Mouse (Mus musculus) forebrain, embryonic 16.5 days (tissue): ENCODE results near the gene Efcab10. TPM values are rescaled to one million over a fixed set of nuclear protein-coding genes. Genes with fewer than 3 reads are reported as not detected.

ENCODE experiments used
- ATAC-seq: fragments of 200-750 bp; cut with Nextera tagmentation; 2 replicates; pipeline ENCODE4 v1.8.0; 2017; ENCODE audit warnings: mild to moderate bottlenecking, moderate library complexity
- H3K27ac ChIP-seq: fragments of 300-500 bp; sonication (generic); 2 replicates; pipeline ENCODE4 v1.5.1; 2014; ENCODE audit warnings: low read length, control low read depth
- H3K27me3 ChIP-seq: fragments of 300-500 bp; sonication (generic); replicated peaks from 2 replicates; pipeline ENCODE4 v1.6.1; 2014; ENCODE audit warnings: low read length; ENCODE audit not compliant: control insufficient read depth, insufficient read depth
- H3K36me3 ChIP-seq: fragments of 300-500 bp; sonication (generic); 2 replicates; pipeline ENCODE4 v1.6.1; 2014; ENCODE audit not compliant: control insufficient read depth, insufficient read depth
- H3K4me1 ChIP-seq: fragments of 300-500 bp; sonication (generic); replicated peaks from 2 replicates; pipeline ENCODE4 v1.6.1; 2014; ENCODE audit warnings: low read length; ENCODE audit not compliant: control insufficient read depth, insufficient read depth
- H3K4me2 ChIP-seq: fragments of 300-500 bp; sonication (generic); 2 replicates; pipeline ENCODE4 v1.6.1; 2014; ENCODE audit warnings: mild to moderate bottlenecking, low read length, control low read depth
- H3K4me3 ChIP-seq: fragments of 300-500 bp; sonication (generic); replicated peaks from 2 replicates; pipeline ENCODE4 v1.5.1; 2014; ENCODE audit warnings: mild to moderate bottlenecking, low read length, control low read depth
- H3K9ac ChIP-seq: fragments of 300-500 bp; sonication (generic); replicated peaks from 2 replicates; pipeline ENCODE4 v1.6.1; 2014; ENCODE audit warnings: low read depth, low read length, control low read depth
- H3K9me3 ChIP-seq: fragments of 300-500 bp; sonication (generic); 2 replicates; pipeline ENCODE4 v1.6.1; 2016; ENCODE audit warnings: low read length; ENCODE audit not compliant: control insufficient read depth
- WGBS: fragments of 180-500 bp; shearing (Covaris S2); extraction: QIAGEN DNeasy Blood & Tissue Kit; methylation state at CpG from one replicate; pipeline ENCODE4 v1.1.7; 2014; 5-methylcytosine and 5-hydroxymethylcytosine counted together
- polyA plus RNA-seq: library from polyadenylated mRNA; unstranded; fragments of >200 nt; fragmentation: Nextera tagmentation; extraction: Ambion mirVana; gene quantifications from 2 replicates; pipeline ENCODE4 v1.2.1, GENCODE M21; 2015

The Efcab10 gene
- 2.0 and 2.1 TPM in 2 replicates for polyA plus RNA-seq

DNA sequence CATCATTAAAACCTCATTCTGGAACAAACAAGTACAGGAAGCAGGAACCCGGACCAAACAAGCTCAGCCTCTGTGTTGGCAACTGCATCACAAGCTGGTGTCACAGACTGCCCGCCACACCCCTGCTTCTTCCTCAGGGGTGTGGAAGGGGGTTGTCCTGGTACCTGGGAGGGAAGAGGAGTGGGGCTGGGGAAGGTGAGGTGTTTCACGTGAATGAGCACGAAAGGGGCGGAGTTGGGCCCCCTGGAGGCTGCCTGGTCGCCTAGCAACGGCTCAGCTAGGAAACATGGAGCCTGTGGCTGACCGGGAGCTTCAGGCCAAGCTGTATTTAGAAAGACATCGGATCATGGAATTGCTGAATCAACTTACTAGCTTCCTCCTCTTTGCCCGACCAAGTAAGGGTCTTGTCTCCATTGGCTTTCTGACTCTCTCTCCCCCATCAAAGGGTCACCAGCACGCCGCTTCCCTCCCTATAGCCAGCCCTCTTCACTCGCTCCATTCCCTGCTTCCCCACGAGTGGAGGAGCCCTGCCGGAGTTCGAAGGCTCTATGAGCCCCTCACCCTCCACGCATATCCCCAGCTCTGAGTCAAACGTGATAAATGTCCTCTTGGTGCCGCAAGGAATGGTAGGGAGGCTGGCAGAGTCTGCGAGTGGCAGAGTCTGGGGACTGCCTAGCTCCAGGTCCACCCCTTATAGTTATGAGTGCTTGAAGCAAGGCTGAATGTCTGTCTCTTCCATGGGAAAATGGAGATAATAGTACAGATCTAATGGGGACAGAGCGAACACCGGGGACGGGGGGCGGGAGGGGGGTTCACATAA, at the start of gene Efcab10:
Efcab10 (plus strand) TSS at position 51 of the 820 bp plus-strand sequence.
- Histone ChIP-seq H3K27me3 (no peaks in the 10 kb centered on the region), H3K9ac (peak within 1 kb of the TSS; percentile 54), H3K4me1 (peaks cover 8% of the 10 kb centered on the region; the same call in 1 of the 2 replicates), H3K36me3 (no peaks in the 10 kb centered on the region), H3K4me3 (peak within 1 kb of the TSS; percentile 37), H3K27ac (no peak within 1 kb of the TSS), H3K9me3 (no peaks in the 10 kb centered on the region), H3K4me2 (peak within 1 kb of the TSS; percentile 54)
- 7% methylated on average over 24 of the region's 24 CpGs for WGBS
- peak; percentile 75 for ATAC-seq

DNA sequence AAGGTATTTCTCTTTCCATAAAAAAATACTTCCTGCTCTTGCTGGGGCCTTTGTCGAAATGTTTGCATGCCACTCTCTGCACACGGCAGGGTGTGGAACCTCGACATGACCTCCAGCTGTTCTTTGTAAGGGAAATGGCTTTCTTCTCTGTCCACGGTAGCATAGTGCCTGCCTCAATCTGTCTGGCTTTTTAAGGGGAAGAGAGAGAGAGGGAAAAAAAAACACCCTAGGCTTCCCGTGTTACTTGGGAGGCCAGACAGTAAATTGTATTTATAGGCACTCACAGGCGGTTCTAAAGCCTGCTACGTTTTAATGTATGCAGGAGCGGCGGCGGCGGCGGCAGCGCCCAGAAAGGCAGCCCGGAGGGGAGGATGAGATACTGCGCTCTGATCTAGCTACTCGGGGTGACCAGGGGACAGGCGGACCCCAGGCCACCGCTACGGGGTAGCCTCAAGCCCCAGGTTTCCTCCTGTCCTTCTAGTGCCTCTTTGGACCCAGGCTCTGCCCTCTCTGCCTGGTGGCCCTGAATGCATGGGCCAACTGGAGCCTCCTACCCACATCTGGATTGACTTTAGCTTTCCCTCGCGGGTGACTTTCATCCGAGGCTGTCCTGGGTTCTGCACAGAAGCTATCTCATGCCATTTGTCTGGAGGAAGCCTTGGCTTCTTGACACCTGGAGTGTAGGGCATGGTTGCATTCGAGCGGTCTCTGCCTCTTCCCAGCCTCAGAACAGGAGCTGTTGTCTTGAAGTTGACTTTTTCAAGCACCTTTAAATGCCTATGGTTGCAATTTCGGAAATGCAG, 49.5 kb upstream of the Efcab10 start:
- Histone ChIP-seq H3K4me1 (peaks cover 36% of the 10 kb centered on the region), H3K4me3 (no peak overlapping the region), H3K9me3 (no peaks in the 10 kb centered on the region), H3K27me3 (no peaks in the 10 kb centered on the region), H3K4me2 (peak overlapping the region; percentile 41), H3K9ac (peak overlapping the region; percentile 55), H3K36me3 (no peaks in the 10 kb centered on the region; the same call in 1 of the 2 replicates), H3K27ac (peak overlapping the region; percentile 16; the same call in 1 of the 2 replicates)
- 14% methylated on average over 25 of the region's 25 CpGs for WGBS
- peak; percentile 27; the same call in 1 of the 2 replicates for ATAC-seq

DNA sequence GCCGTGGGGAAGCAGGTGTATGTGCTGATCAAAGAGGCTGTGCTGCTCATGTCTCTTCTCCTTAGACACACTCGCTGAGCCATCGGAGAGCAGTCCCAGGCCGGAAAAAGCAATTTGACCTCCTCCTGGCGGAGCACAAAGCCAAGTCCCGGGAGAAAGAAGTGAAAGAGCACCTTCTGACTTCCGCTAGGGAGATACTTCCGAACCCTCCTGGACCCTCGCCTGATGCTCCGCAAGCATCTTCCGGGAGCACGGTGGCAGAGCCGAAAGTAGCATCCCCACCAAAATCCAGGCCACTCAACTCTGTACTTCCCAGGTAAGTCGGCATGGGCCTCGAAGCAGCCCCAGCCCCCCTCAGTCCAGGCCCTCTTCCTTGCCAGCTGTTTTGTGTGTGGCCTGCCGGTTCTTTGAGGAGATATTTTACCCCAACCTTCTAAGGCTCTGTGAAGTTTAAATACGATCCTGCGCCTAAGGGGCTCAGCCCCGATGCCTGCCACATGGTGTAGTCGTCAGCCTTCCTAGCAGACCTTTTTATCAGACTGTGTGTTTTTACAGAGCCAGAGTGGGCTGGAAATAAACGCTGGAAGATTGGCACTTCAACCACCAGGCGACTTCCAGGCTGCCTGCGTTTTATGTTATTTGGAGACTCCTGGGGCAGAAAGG, 48.8 kb upstream of the Efcab10 start:
- Histone ChIP-seq H3K36me3 (no peaks in the 10 kb centered on the region; the same call in 1 of the 2 replicates), H3K27me3 (no peaks in the 10 kb centered on the region), H3K4me3 (no peak overlapping the region; the same call in 1 of the 2 replicates), H3K4me1 (peaks cover 29% of the 10 kb centered on the region), H3K9ac (peak overlapping the region; percentile 55), H3K4me2 (peak overlapping the region; percentile 41; the same call in 1 of the 2 replicates), H3K9me3 (no peaks in the 10 kb centered on the region), H3K27ac (no peak overlapping the region)
- 42% methylated on average over 23 of the region's 23 CpGs for WGBS
- ATAC-seq, result no peak

DNA sequence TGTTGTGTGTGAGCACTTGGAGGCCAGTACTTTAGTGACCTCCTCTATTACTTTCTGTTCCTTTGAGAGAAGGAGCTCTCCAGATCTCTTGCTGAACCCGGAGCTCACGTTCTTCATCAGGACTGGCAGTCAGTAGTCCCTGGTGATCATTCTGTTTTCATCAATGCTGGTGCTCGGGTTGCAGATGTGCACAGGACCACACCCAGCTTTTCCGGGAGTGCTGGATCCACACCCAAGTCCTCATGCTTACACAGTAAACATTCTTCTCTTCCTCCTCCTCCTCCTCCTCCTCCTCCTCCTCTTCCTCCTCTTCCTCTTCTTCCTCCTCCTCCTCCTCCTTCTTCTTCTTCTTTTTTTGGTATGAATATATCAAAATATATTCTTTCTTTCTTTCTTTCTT, 42.0 kb upstream of the Efcab10 start:
- WGBS, result 88% methylated on average over 4 of the region's 4 CpGs

DNA sequence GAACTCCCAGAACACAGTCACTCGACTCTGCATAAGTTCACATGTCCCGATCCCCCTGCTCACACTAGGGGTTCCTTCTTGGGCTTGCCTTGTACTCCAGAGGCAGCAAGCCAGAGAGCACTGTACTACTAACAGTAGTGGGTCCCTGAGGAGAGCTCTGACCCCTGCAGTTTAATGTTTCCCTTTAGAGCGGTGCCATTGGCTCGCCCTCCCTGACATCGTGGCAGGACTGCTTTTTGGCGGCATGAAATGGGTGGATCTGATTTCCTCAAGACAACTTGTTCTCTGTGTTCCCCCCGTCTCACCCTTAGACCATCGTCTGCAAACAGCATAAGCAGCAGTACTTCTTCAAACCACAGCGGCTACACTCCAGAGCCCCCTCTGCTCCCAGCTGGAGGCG, 36.3 kb upstream of the Efcab10 start:
- H3K36me3 ChIP-seq, result no peaks in the 10 kb centered on the region
- no peak for ATAC-seq
- no peak overlapping the region for H3K27ac ChIP-seq
- no peak overlapping the region for H3K4me2 ChIP-seq
- H3K27me3 ChIP-seq, result no peaks in the 10 kb centered on the region
- WGBS, result 93% methylated on average over 10 of the region's 10 CpGs
- H3K4me1 ChIP-seq, result peaks cover 12% of the 10 kb centered on the region
- H3K9ac ChIP-seq, result no peak overlapping the region
- no peaks in the 10 kb centered on the region for H3K9me3 ChIP-seq
- H3K4me3 ChIP-seq, result no peak overlapping the region

More for the DNA sequence above, 42.0 kb upstream of the Efcab10 start:
- H3K27ac ChIP-seq, result no peak overlapping the region
- no peaks in the 10 kb centered on the region for H3K27me3 ChIP-seq
- H3K9ac ChIP-seq, result no peak overlapping the region
- no peak overlapping the region for H3K4me2 ChIP-seq
- ATAC-seq, result no peak
- H3K36me3 ChIP-seq, result no peaks in the 10 kb centered on the region; the same call in 1 of the 2 replicates
- no peaks in the 10 kb centered on the region for H3K9me3 ChIP-seq
- H3K4me3 ChIP-seq, result no peak overlapping the region
- H3K4me1 ChIP-seq, result no peaks in the 10 kb centered on the region

DNA sequence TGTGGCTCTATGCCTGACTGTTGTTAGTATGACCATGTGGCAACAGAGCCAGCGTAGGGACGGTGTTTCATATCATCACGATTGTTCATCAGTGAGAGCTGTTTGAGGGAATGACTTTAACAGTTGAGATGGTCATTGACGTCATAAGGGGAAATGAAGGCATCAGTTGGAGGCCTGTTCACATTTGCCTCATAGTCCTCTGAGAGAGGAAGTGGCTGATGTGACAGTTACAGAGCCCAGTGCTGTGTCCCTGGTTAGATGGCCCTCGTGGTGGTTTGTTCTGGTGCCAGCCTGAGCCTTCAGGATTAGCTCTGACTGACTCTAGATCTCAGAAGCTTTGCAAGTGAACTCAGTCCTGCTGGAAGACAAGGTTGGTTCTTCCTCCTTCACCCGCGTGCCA, 35.4 kb upstream of the Efcab10 start:
- no peaks in the 10 kb centered on the region for H3K9me3 ChIP-seq
- H3K27ac ChIP-seq, result no peak overlapping the region
- peaks cover 12% of the 10 kb centered on the region for H3K4me1 ChIP-seq
- no peak for ATAC-seq
- H3K4me2 ChIP-seq, result no peak overlapping the region
- H3K36me3 ChIP-seq, result no peaks in the 10 kb centered on the region
- 95% methylated on average over 7 of the region's 7 CpGs for WGBS
- no peak overlapping the region for H3K9ac ChIP-seq
- no peak overlapping the region for H3K4me3 ChIP-seq
- no peaks in the 10 kb centered on the region for H3K27me3 ChIP-seq

DNA sequence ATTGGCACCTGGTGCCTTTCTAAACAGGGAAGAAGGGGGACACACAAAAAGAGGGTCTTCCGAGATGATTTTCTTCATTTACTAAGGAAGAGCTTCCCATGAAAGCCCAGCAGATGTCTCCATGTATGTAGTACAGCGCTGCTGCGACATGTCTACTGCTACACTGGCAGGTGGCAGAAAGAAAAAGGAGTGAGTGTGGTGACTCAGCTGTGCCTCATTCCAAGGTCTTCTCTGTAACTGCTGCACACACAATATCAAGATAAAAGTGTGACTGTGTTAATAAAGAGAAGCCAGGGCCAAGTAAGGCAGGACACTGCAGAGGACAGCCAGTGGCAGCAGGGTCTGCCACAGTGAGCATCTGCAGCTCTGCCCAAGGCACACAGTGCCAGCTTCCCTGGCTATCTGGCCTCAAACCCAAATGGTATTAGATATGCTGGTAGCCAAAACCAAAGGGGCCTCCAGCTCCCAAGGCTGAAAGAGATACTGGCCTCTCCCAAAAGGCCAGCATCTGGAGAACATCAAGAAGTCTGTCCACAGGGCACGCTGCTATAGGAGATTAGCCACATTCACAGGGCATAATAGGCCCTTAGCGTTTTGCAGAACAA, 34.7 kb upstream of the Efcab10 start:
- Histone ChIP-seq H3K4me3 (no peak overlapping the region), H3K4me2 (no peak overlapping the region), H3K27me3 (no peaks in the 10 kb centered on the region), H3K27ac (peak overlapping the region; percentile 13; the same call in 1 of the 2 replicates), H3K9me3 (no peaks in the 10 kb centered on the region), H3K36me3 (no peaks in the 10 kb centered on the region), H3K4me1 (peaks cover 12% of the 10 kb centered on the region), H3K9ac (no peak overlapping the region)
- WGBS, result 63% methylated on average over 5 of the region's 5 CpGs
- peak; percentile 24; the same call in 1 of the 2 replicates for ATAC-seq

DNA sequence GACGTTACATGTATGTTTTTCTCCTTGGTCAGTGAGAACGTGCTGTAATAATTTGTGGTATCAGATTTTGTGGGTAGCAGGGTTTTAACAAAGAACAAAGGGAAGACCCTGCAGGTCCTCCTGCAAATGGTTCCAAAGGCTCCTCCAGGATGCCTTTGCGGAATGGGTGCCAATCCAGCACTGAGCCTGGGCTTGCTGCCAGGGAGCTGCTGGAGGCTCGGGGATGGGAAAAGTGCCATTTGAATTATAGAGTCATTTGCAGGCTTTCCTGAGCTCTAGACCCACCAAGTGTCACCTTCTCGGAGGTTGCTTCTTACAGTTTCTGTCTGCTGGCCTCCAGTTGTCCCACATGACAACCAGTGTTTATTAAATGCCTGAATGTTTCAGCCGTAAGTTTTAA, 33.9 kb upstream of the Efcab10 start:
- 25% methylated on average over 6 of the region's 6 CpGs for WGBS
- Histone ChIP-seq H3K4me2 (no peak overlapping the region), H3K9ac (no peak overlapping the region), H3K27me3 (no peaks in the 10 kb centered on the region), H3K36me3 (no peaks in the 10 kb centered on the region), H3K9me3 (no peaks in the 10 kb centered on the region), H3K4me3 (no peak overlapping the region), H3K4me1 (peaks cover 12% of the 10 kb centered on the region), H3K27ac (0 out of 2 replicates have a peak overlapping the region, but pooled peaks have one; percentile 13)
- peak; percentile 72 for ATAC-seq
